Mouse (Mus musculus): ENCODE results near the gene Sprr2h. TPM values are rescaled to one million over a fixed set of nuclear protein-coding genes. Genes with fewer than 3 reads are reported as not detected.

Sprr2h gene
- not detected for polyA plus RNA-seq (2014; fragmentation: Illumina TruSeq; extraction: RNeasy Lipid Tissue Mini Kit (QIAGEN cat#74804); ENCODE audit: low read depth, low replicate concordance)

GRCm38 (mm10) chr3:92385385-92385784 is at the start of gene Sprr2h:
TSS of gene Sprr2h (plus strand) at chr3:92385685.

GRCm38 (mm10) chr3:92338840-92339239 is 46.6 kb upstream of the Sprr2h start, which contains the start of gene Sprr2d:
TSS of gene Sprr2d (plus strand) at chr3:92339140.

GRCm38 (mm10) chr3:92351843-92352242 is 33.6 kb upstream of the Sprr2h start, which contains the start of gene Sprr2e:
TSS of gene Sprr2e (plus strand) at chr3:92352143.

DNA sequence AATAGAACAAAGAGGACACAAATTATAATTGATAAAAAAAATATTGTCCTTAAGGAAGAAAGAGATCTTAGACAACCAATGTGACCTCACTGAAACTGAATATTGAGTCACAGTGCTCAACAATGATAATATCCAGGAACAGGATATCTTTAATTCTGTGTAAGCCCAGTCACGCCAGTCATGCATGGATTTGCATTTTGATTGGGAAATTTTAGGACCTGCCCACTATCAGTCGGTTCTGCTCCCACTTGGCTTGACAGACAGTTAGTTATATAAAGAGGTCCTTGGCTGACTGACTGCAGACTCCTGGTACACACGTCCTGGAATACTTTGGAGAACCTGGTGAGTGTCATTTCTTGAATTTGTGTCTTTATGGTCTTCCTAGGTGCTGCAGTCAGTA is 20.6 kb upstream of the Sprr2h start, which contains the start of gene Sprr2f:
Gene Sprr2f, plus strand, starts transcription at position 301 of the 400 bp plus-strand sequence.

DNA sequence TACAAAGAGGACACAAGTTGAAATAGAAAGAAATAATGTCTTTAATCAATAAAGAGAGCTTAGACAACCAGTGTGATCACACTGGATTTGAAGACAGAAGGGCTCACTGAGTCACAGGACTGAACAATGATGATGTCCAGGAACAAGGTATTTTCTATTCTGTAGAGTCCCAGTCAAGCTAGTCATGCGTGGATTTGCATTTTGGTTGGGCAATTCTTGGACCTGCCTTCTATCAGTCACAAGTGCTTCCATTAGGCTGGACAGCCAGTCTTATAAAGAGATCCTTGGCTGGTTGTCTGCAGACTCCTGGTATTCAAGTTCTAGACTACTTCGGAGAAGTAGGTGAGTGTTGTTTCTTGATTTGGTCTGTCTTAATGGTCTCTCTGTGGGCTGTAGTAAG is 22.2 kb downstream of the Sprr2h start, which contains the start of gene Sprr2i:
Gene Sprr2i, plus strand, starts transcription at position 301 of the 400 bp plus-strand sequence.

GRCm38 (mm10) chr3:92417782-92418181 is 32.3 kb downstream of the Sprr2h start, which contains the start of gene Sprr2j-ps:
TSS of gene Sprr2j-ps (plus strand) at chr3:92418082.

GRCm38 (mm10) chr3:92429323-92429722 is 43.8 kb downstream of the Sprr2h start, which contains the start of gene Gm9774:
TSS of gene Gm9774 (minus strand) at chr3:92429423.

DNA sequence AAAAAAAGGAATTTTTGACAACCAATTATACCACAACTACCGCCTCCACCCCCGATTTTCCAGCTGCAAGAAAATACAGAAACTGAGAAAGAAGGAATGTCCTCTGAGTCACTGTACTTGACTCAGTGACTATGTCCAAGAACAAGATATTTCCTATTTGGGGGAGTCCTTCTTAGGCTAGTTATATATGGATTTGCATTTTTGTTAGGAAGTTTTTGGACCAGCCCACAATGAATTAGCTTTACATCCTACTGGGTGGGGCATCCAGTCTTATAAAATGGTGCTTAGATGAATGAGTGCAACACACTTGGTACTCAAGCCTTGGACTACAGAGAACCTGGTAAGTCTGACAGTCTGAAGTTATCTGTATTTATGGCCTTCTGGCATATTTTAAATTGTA is 46.8 kb downstream of the Sprr2h start, which contains the start of gene Sprr2k:
Gene Sprr2k, plus strand, starts transcription at position 301 of the 400 bp plus-strand sequence.

Other genes with a start within 250 kb of the Sprr2h start
- gene Lelp1, start 242.9 kb upstream of the Sprr2h start, polyA plus RNA-seq (2014; fragmentation: Illumina TruSeq; extraction: RNeasy Lipid Tissue Mini Kit (QIAGEN cat#74804); ENCODE audit: low read depth, low replicate concordance): not detected
- 1,777 TPM for gene Sprr2a1, start 169.9 kb upstream of the Sprr2h start, polyA plus RNA-seq (2014; fragmentation: Illumina TruSeq; extraction: RNeasy Lipid Tissue Mini Kit (QIAGEN cat#74804); ENCODE audit: low read depth, low replicate concordance)
- gene Sprr2a2, start 169.8 kb upstream of the Sprr2h start, polyA plus RNA-seq (2014; fragmentation: Illumina TruSeq; extraction: RNeasy Lipid Tissue Mini Kit (QIAGEN cat#74804); ENCODE audit: low read depth, low replicate concordance): 3,571 TPM
- 333 TPM for gene Sprr2a3, start 100.3 kb upstream of the Sprr2h start, polyA plus RNA-seq (2014; fragmentation: Illumina TruSeq; extraction: RNeasy Lipid Tissue Mini Kit (QIAGEN cat#74804); ENCODE audit: low read depth, low replicate concordance)
- gene Sprr2b, start 69.1 kb upstream of the Sprr2h start, polyA plus RNA-seq (2014; fragmentation: Illumina TruSeq; extraction: RNeasy Lipid Tissue Mini Kit (QIAGEN cat#74804); ENCODE audit: low read depth, low replicate concordance): not detected
- not detected for gene Sprr2d, start 46.5 kb upstream of the Sprr2h start, polyA plus RNA-seq (2014; fragmentation: Illumina TruSeq; extraction: RNeasy Lipid Tissue Mini Kit (QIAGEN cat#74804); ENCODE audit: low read depth, low replicate concordance)
- gene Sprr2e, start 33.5 kb upstream of the Sprr2h start, polyA plus RNA-seq (2014; fragmentation: Illumina TruSeq; extraction: RNeasy Lipid Tissue Mini Kit (QIAGEN cat#74804); ENCODE audit: low read depth, low replicate concordance): not detected
- gene Sprr2f, start 20.5 kb upstream of the Sprr2h start, polyA plus RNA-seq (2014; fragmentation: Illumina TruSeq; extraction: RNeasy Lipid Tissue Mini Kit (QIAGEN cat#74804); ENCODE audit: low read depth, low replicate concordance): not detected
- gene Sprr2i, start 22.3 kb downstream of the Sprr2h start, polyA plus RNA-seq (2014; fragmentation: Illumina TruSeq; extraction: RNeasy Lipid Tissue Mini Kit (QIAGEN cat#74804); ENCODE audit: low read depth, low replicate concordance): not detected
- gene Sprr2j-ps, start 32.4 kb downstream of the Sprr2h start, polyA plus RNA-seq (2014; fragmentation: Illumina TruSeq; extraction: RNeasy Lipid Tissue Mini Kit (QIAGEN cat#74804); ENCODE audit: low read depth, low replicate concordance): not detected
- 5.2 TPM for gene Gm9774, start 43.7 kb downstream of the Sprr2h start, polyA plus RNA-seq (2014; fragmentation: Illumina TruSeq; extraction: RNeasy Lipid Tissue Mini Kit (QIAGEN cat#74804); ENCODE audit: low read depth, low replicate concordance)
- not detected for gene Sprr2k, start 46.9 kb downstream of the Sprr2h start, polyA plus RNA-seq (2014; fragmentation: Illumina TruSeq; extraction: RNeasy Lipid Tissue Mini Kit (QIAGEN cat#74804); ENCODE audit: low read depth, low replicate concordance)
- not detected for gene Sprr1b, start 53.1 kb downstream of the Sprr2h start, polyA plus RNA-seq (2014; fragmentation: Illumina TruSeq; extraction: RNeasy Lipid Tissue Mini Kit (QIAGEN cat#74804); ENCODE audit: low read depth, low replicate concordance)
- gene Sprr3, start 73.0 kb downstream of the Sprr2h start, polyA plus RNA-seq (2014; fragmentation: Illumina TruSeq; extraction: RNeasy Lipid Tissue Mini Kit (QIAGEN cat#74804); ENCODE audit: low read depth, low replicate concordance): not detected
- 5.8 TPM for gene Sprr1a, start 100.2 kb downstream of the Sprr2h start, polyA plus RNA-seq (2014; fragmentation: Illumina TruSeq; extraction: RNeasy Lipid Tissue Mini Kit (QIAGEN cat#74804); ENCODE audit: low read depth, low replicate concordance)
- gene Sprr4, start 114.8 kb downstream of the Sprr2h start, polyA plus RNA-seq (2014; fragmentation: Illumina TruSeq; extraction: RNeasy Lipid Tissue Mini Kit (QIAGEN cat#74804); ENCODE audit: low read depth, low replicate concordance): not detected
- gene 2310046K23Rik, start 148.8 kb downstream of the Sprr2h start, polyA plus RNA-seq (2014; fragmentation: Illumina TruSeq; extraction: RNeasy Lipid Tissue Mini Kit (QIAGEN cat#74804); ENCODE audit: low read depth, low replicate concordance): not detected
- not detected for gene Ivl, start 188.1 kb downstream of the Sprr2h start, polyA plus RNA-seq (2014; fragmentation: Illumina TruSeq; extraction: RNeasy Lipid Tissue Mini Kit (QIAGEN cat#74804); ENCODE audit: low read depth, low replicate concordance)
- gene Smcp, start 203.3 kb downstream of the Sprr2h start, polyA plus RNA-seq (2014; fragmentation: Illumina TruSeq; extraction: RNeasy Lipid Tissue Mini Kit (QIAGEN cat#74804); ENCODE audit: low read depth, low replicate concordance): not detected
- not detected for gene 2210017I01Rik, start 221.8 kb downstream of the Sprr2h start, polyA plus RNA-seq (2014; fragmentation: Illumina TruSeq; extraction: RNeasy Lipid Tissue Mini Kit (QIAGEN cat#74804); ENCODE audit: low read depth, low replicate concordance)
- not detected for gene Lce6a, start 236.0 kb downstream of the Sprr2h start, polyA plus RNA-seq (2014; fragmentation: Illumina TruSeq; extraction: RNeasy Lipid Tissue Mini Kit (QIAGEN cat#74804); ENCODE audit: low read depth, low replicate concordance)